Mouse (Mus musculus): ENCODE results near the gene Grap2.

Grap2 gene

GRCm38 (mm10) chr15:80572291-80572690 is at the start of gene Grap2:
TSS of gene Grap2 (plus strand) at chr15:80572594.
- no peak for DNase-seq

GRCm38 (mm10) chr15:80529955-80530869 is 42.2 kb upstream of the Grap2 start:
- DNase-seq = no peak

DNA sequence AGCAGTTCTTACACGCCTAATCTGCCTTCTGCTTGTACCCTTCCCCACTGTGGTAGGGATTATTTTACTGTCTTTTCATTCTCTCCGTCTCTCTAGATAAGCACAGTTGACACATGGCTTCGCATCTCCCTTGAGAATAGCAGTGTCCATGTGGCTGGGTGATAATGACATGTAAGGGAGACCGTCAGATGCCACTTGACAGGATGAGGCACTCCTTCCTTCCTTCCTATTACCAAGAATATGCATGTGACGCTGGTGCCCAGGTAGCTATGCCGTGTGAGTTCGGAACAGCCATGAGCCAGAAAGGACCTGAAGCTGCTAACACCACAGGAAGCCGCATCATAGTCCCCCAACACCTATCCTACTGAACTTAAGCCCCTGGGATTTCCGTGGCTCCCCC is 41.4 kb upstream of the Grap2 start:
- DNase-seq = no peak

- DNase-seq = no peak
These were observed 39.9 kb upstream of the Grap2 start for GRCm38 (mm10) chr15:80532281-80533072.

- DNase-seq = no peak
These were observed 39.1 kb upstream of the Grap2 start for GRCm38 (mm10) chr15:80533274-80533673.

DNA sequence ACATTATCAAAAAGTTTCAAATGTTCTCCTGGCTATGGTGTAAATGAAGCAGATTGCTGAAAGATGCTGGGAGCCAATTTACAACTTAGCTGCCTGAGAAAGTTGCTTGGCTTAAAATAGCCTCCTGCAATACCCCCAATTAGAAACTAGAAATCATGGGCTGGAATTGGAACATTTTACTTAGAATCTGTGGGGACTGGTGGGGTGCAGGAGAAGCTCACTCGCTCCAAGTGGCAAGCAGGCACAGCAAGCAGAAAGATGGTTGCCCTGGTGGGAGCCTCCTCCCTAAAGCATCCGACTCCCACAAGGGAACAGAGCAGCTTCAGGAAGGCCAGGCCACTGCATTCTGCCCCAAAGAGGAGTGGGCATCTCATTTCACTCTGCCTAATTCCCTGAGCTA is 36.3 kb upstream of the Grap2 start:
- no peak for DNase-seq

DNA sequence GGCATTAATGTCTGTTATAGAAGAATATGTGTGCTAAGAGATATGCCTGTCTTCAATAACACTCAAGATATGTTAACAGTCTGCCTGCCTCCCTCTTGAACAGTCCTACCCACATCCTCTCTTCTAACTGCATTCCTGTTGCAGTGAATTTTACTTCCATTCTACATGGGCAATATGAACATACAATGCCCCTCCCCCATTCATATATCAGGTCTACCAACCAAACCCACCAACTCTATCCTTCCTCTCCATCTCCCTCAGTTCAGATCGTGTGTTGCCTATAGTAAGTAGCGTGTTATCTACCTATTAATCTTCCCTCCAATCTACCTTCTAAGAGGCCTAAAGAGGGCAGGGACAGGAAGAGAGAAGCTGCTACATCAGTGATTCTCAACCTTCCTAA is 34.3 kb upstream of the Grap2 start:
- DNase-seq = no peak

- DNase-seq = no peak
These were observed 33.6 kb upstream of the Grap2 start for GRCm38 (mm10) chr15:80538671-80539340.

DNA sequence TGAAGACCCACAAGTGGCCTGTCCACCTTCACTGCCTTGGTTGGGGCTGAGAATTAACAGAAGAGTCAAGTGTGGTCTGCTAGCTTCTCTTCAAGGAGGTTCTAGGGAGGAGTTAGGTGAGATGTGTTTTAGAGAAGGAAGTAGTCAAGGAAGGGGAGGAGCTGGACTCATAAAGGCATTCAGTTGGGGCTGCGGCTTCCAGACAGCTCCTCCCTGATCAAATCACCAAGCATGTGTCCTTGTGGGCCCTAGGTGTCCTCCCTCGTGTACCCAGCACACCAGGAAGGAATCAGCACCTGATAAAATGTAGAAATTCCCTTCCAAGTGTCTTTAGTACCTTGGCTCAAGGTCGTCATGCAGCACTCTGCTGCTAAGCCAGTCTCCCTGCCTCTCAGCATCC is 28.3 kb upstream of the Grap2 start:
- DNase-seq = no peak

DNA sequence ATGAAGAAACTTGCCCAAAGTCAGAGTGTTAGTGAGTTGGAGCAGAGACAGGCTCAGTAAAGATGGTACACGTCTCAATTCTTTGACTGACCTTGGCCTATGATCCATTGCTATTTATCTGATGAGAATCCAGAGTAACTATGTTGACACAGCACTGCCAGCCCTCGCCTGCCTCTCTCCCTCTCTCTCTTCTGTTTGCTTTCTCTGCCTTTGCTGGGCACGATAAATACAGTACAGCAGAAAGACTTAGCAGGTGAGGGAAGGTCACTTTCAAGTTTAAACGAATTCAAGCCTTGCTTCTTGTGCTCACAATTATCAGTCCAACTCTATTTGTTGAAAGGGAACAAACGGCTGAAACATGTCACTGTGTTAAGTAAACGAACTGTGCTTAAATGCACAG is 27.0 kb upstream of the Grap2 start:
- DNase-seq = no peak

GRCm38 (mm10) chr15:80554860-80555822 is 17.3 kb upstream of the Grap2 start:
- DNase-seq = no peak

DNA sequence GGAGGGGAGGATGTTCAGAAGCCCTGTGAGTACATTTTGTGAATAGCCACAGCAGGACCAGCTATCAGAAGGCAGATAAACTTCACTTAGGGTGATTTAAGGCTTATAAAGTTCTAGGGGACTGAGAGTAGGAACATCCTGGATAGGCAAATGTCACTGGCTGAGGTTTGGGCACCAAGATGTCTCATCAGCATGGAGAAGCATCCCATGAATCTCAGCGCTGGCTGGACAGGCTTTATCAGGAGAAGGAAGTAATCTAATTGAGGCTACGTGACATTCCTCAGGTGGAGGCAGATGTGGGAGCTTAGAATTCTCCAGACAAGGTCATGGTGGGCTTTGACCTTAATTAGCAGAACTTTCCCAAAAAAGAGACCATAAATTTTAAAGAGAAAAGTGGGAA is 16.4 kb upstream of the Grap2 start:
- DNase-seq = no peak

GRCm38 (mm10) chr15:80557745-80558144 is 14.6 kb upstream of the Grap2 start:
- no peak for DNase-seq

DNA sequence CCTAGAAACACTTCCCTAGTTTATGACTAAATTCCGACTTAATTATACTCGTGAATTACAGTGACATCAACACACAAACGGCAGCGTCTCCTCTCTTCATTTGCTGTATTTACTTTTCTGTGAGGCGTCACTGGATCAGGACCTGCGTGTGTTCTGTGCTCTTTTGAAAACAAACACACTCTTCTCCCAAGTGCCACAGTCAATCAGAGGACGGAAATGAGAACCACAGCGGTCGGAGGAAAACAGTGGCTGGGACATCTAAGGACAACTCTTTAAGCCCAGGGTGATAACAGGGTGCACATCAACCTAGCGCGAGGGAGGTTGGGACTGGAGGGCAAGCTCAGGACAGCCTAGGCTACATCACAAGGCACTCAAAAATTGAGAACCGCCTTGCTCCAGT is 12.9 kb upstream of the Grap2 start:
- DNase-seq = no peak

GRCm38 (mm10) chr15:80559978-80560377 is 12.4 kb upstream of the Grap2 start:
- DNase-seq = no peak

DNA sequence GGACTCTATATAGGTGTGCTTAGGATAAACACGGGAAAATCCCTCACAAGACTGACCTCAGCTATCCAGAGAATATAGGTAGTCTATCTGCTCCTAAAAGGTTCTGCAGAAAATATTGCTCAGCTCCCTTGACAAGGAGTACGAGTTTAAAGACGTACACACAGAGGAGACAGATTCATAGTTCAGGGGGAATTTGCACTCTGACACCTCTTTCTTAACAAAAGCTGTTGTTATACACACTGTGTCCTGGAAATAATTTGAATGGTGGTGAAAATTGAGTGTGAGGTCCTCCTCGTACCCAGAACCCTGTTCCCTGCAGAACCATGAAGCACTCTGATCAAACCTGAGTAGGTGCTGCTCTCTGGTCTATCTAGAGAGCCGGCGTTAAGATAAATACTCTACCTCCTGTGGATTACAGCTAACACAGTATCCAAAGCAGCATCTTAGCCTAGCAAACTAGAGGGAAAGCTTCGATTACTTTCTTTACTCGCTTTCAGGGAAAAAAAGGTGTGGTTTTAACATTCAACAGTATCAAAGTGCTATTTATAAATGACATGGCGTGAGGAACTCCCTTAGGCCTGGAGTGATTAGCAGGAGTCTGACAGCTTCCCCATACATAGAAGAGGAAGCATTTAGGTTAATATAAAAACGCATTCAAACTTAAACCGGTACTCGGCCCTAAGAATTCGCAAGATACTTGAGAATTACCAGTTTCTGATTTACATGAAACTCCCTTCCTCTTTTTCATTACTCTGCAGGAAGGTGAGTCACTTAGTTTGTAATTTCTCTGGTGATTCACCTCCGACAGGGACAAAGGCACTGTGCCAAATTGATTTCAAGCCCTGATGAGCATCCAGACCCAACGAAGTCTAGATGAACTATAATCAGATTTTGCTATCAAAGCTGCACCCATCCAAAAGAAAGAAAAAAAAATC is 11.5 kb upstream of the Grap2 start:
- DNase-seq = no peak

DNA sequence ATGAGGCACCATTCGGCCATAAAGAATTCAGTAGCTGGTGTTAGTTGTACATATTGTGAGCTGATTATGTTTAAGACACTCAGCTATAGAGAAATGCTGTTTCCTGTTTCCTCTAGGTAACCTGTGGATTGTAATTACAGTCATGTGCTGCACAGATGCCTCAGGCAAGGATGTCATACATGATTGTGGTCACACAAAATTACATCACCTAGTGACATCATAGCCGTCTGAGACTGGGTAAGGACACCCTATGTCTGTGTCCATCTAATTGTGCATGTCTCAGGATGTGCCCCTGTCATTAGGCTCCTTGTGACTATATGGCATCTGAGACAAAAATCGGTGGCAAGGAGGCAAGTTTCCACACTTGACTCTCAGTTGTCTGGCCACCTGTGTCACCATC is 9.9 kb upstream of the Grap2 start:
- DNase-seq = no peak

- no peak for DNase-seq
These were observed 8.7 kb upstream of the Grap2 start for GRCm38 (mm10) chr15:80563634-80564208.

- no peak for DNase-seq
These were observed 7.2 kb upstream of the Grap2 start, which contains the start of gene Enthd1 for GRCm38 (mm10) chr15:80565106-80565665. TSS of gene Enthd1 (minus strand) at chr15:80565156.

DNA sequence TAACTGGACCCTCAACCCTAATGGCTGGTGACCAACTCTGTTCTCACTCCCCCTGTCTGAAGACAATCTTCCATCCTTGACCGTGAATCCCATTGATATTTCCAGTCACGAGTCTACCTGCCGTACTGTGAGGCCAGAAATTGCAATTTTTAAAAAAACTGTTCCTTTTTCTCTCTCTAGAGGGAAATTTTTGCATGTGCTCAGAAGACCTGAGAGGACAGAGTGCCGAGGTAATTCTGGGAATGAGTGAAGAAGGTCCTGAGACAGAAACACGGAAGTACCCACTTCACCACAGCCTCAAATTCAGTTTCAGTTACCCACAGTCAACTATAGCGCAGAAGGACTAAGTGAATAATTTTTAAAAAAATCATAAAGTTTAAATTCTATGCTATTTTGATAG is 5.7 kb upstream of the Grap2 start:
- DNase-seq = no peak
